Mouse (Mus musculus) brain, adult 2 months (tissue): Measurements from ENCODE around the gene Mapk10.

ENCODE experiments used
- DNase-seq: peaks from one replicate; pipeline ENCODE4 v3.0.0; 2011; ENCODE audit warnings: low read depth, low spot score

Gene Mapk10

GRCm38 (mm10) chr5:103071006-103071612 is 140.0 kb downstream of the Mapk10 start:
- peak; percentile 29 for DNase-seq

GRCm38 (mm10) chr5:103050319-103050916 is 160.7 kb downstream of the Mapk10 start:
- no peak for DNase-seq

- DNase-seq = peak; percentile 50
Measured at GRCm38 (mm10) chr5:103048011-103048410, 163.1 kb downstream of the Mapk10 start.

GRCm38 (mm10) chr5:103037752-103038151 is 173.4 kb downstream of the Mapk10 start:
- DNase-seq = no peak

GRCm38 (mm10) chr5:103028940-103029621 is 182.1 kb downstream of the Mapk10 start:
- DNase-seq = peak; percentile 91

GRCm38 (mm10) chr5:103022504-103023172 is 188.5 kb downstream of the Mapk10 start:
- peak; percentile 85 for DNase-seq

- peak; percentile 71 for DNase-seq
Measured at GRCm38 (mm10) chr5:103021479-103021878, 189.7 kb downstream of the Mapk10 start.

- DNase-seq = no peak
Measured at GRCm38 (mm10) chr5:103020954-103021353, 190.2 kb downstream of the Mapk10 start.

- peak; percentile 56 for DNase-seq
Measured at GRCm38 (mm10) chr5:103020127-103020526, 191.0 kb downstream of the Mapk10 start.

GRCm38 (mm10) chr5:103017637-103018036 is 193.5 kb downstream of the Mapk10 start:
- DNase-seq = peak; percentile 64

- no peak for DNase-seq
Measured at GRCm38 (mm10) chr5:103014309-103014708, 196.8 kb downstream of the Mapk10 start.

GRCm38 (mm10) chr5:103008894-103009293 is 202.2 kb downstream of the Mapk10 start:
- peak; percentile 92 for DNase-seq

GRCm38 (mm10) chr5:103002116-103002515 is 209.0 kb downstream of the Mapk10 start:
- no peak for DNase-seq

- peak; percentile 94 for DNase-seq
Measured at GRCm38 (mm10) chr5:103000572-103000971, 210.6 kb downstream of the Mapk10 start.

GRCm38 (mm10) chr5:102998524-102998923 is 212.6 kb downstream of the Mapk10 start:
- DNase-seq = peak; percentile 43

- DNase-seq = peak; percentile 38
Measured at GRCm38 (mm10) chr5:102997907-102998306, 213.2 kb downstream of the Mapk10 start.

GRCm38 (mm10) chr5:102996331-102996730 is 214.8 kb downstream of the Mapk10 start:
- DNase-seq = peak; percentile 80

- DNase-seq = peak; percentile 82
Measured at GRCm38 (mm10) chr5:102995928-102996327, 215.2 kb downstream of the Mapk10 start.

GRCm38 (mm10) chr5:102993951-102994350 is 217.2 kb downstream of the Mapk10 start:
- DNase-seq = peak; percentile 63

GRCm38 (mm10) chr5:102991691-102992090 is 219.4 kb downstream of the Mapk10 start:
- no peak for DNase-seq

- no peak for DNase-seq
Measured at GRCm38 (mm10) chr5:102978382-102978781, 232.8 kb downstream of the Mapk10 start.

GRCm38 (mm10) chr5:102977138-102977537 is 234.0 kb downstream of the Mapk10 start:
- peak; percentile 14 for DNase-seq
